Mouse (Mus musculus) adrenal gland, adult 8-10 months (tissue): ENCODE measurements around the gene Lypd5. TPM values are rescaled to one million over a fixed set of nuclear protein-coding genes. Genes with fewer than 3 reads are reported as not detected.

Experiments
- DNase-seq: peaks from one replicate; pipeline ENCODE4 v3.0.0; 2022
- total RNA-seq, 4 experiments: library from RNA; stranded (reverse); gene quantifications; 2 replicates each; pipeline ENCODE4 v1.2.4; 2022

Lypd5 gene
- total RNA-seq, 4 experiments from 2014 or later = not detected

DNA sequence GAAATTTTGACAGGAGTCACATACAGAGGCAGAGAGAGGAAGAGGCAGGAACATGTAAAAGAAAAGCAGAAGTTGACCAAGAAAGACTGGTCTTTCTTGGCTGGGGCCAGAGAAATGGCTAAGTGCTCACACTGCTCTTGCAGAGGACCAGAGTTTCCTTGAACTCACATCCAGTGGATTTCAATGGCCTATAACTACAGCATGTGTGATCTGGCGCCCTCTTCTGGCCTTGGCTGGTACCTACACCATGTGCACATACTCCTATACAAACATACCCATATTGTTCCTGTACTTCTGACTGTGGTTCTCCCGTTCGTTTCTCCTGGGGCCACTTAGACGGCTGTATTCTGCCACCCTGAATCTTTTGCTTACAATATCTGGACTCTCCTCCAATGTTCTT, 12.0 kb downstream of the Lypd5 start:
- DNase-seq = no peak

DNA sequence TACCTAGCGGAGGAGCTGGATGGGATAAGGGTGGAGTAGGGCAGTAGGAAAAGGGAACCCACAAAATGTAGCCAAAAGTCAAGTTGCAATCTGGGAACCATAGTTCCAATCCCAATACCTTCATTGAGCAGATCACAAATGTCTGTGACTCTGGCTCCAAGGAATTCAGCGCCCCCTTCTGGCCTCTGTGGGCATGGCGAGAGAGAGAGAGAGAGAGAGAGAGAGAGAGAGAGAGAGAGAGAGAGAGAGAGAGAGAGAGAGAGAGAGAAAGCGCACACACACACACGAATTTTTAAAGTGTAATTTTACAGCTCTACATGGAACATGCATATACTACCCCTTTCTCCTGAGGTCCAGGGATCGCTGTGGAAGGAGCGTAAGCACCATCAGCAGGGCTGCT, 14.2 kb downstream of the Lypd5 start:
- DNase-seq = no peak

DNA sequence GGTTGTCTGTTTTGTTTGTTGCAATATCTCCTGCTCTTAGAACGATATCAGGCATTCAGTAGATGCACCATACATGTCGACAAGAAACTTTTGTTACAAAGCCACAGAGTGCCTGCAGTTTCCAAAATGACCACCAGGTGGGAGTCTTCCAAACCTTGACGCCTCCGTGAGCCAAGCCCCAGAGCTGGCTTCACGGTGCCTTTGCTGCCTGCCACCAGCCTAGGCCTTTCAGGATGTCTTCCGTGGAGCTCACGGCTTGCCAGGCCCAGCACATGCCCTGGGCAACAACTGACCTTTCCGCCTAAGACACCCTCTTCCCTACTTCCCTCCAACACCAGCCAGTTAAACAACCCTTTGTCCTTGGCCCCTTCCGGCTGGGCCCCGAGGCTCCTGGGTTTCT, 15.8 kb downstream of the Lypd5 start:
- DNase-seq = peak; percentile 59

DNA sequence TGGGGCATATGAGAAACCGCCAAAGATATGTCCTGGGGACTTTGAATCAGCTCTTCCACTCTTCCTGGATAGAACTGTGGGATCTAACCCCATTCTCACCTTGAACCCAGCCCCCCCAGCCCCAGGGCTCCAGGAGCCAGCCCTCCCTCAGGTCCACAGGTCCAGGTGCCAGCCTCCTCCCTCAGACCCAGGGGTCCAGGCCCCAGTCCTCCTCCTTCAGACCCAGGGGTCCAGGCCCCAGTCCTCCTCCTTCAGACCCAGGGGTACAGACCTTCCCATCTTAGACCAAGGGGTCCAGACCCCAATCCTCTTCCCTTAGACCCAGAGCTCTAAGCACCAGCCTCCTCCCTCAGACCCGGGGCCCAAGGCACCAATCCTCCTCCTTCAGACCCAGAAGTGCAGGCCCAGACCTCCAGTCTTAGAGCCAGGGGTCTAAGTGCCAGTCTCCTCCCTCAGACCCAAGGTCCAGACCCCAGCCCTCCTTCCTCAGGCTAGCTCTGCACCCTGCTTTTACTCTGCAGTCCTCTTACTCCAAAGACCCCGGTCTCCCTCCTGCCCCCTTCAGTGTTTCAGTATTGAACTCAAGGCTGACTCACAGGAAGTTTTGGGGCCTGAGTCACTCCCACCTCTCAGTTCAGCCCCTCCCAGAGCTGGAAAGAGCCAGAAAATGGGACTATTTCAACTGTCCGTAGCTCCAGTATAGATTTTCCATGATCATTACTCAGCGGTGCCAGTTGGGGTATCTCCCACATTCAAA, 16.4 kb downstream of the Lypd5 start:
- no peak for DNase-seq

DNA sequence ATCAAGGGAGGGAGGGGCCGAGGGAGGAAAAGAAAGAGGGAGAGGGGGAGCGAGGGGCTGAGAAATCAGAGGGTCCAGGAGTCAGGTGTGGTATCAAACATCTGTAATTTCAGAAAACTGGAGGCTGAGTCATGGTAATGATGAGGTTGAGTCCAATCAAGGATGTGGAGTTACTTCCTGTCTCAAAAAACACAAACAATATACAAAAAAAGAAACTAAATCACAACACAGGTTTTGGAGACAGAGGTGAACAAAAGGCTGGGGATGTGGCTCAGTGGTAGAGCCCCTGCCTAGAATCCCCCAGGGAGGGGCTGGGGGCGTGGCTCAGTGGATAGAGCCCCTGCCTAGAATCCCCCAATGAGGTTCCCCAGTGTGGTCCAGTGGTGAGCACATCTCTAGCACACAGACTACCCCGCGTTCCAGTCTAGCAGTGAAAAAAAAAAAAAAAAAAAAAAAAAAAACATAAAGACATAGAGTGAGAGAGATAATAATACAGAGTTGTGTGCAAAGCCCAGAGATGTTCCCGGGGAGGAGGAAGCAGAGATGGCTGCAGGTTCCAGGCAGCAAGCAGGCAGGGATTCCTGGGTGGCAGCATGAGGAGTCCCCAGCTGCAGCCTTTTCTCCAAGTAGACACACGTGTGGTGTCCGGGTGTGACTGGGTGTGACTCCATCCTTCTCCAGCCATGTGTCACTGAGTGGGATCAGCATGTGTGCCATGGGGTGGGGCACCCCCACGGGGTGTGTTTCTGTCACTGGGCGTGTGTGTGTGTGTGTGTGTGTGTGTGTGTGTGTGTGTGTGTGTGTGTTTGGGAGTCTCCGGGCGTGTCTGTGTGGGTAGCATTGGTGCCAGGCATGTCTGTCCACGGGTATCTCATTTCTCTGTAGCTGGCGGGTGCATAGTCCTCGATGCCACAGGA, 18.0 kb downstream of the Lypd5 start:
- no peak for DNase-seq

DNA sequence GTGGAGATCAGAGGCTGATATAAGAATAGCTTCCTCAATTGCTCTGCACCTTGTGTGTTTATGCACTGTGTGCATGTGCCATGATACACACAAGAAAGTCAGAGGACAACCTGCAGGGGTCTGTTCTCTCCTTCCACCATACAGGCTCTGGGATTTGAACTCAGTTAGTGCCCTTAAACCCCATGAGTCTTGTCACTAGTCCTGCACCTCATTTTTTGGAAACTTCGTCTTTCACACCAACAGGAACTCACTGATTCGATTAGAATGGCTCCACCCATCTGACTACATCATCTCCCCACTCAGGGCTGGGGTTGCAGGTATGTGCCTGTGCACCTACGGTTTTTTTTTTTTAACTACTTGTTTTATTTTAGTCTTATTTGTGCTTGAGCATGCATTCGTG, 19.2 kb downstream of the Lypd5 start:
- DNase-seq = no peak

DNA sequence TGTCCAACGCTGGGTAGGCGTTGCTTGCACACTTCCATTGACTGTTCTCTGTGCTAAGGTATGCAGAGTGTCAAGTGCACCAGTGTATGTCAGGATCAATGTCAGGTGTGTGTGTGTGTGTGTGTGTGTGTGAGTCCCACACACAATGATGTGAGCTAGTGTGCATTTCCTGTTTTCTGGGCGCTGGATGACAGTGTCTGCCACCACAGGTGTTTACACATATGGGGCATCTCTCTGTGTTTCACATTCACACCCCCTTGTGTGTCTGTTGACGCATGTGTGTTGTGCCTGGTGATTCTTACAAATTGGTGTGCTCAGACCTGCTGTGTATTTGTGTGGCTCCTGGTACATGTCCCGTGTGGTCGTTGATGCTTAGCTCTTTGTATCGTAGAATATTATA, 19.9 kb downstream of the Lypd5 start:
- no peak for DNase-seq

DNA sequence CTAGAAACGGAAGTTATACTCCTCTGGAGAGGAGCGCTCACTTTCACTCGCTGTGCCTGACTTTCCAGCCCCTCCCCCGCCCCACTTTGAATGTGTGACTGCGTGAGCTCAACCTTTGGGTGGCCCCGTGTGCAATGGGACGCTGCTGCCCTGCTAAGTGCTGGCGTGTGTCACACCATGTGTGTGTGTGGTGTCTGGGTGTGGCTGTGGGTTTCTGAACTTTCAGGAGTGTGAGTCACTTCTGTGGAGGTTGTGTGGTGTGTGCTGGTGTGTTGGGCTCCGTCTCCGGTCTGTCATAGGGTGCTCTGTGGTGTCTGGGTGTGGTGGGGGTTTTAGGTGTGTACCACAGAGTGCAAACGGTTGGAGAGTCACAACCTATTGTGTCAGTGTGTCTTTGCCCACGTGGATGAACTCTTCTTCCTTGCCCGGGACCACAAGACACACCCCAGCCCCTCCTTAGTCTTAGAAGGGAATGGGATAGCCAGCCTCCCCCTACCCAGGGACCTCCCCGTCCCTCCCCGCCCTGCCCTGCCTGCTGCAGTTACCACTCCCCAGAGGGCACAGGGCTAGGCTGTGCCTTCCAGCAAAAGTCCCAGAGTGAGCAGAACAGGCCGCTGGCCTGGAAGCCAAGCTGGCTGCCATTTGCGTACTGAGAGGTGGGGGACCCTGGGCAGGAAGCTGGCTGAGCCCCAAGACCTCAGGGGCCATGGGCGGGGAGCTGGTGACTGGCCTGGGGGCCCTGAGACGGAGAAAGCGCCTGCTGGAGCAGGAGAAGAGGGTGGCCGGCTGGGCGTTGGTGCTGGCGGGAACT, 20.9 kb downstream of the Lypd5 start, which contains the start of gene Kcnn4:
TSS of gene Kcnn4 (plus strand) at position 533 of the 811 bp plus-strand sequence.
- DNase-seq = no peak

DNA sequence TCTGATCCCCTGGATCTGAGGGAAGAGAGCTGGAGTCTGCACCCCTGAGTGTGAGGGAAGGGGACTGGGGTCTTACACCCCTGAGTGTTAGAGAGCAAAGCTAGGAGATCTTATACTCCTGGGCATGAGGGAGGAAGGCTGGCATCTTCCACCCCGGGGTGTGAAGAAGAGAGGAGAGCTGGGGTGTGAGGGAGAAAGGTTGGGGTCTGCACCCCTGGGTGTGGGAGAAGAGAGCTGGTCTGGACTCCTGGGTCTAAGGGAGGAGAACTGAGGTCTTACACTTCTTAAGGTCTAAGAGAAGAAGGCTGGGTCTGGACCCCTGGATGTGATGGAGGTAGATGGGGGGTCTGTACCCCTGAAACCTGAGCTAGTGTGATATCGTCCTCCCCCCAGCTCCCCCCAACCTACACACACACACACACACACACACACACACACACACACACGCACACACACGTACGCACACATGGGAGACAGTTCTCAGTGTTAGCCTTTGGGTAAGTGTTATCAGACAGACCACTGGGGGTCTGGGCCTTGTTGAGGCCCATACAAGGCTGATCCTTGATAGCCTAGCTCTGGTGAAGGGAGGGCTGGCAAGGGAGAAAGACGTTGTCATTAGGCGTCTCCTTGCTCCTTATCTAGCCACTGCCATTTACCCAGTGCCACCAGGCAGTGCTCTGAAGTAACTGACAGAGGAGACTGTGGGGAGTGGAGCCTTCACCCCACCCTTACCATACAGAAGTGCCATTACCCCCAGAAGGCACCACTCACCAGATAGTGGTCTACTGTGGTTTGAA, 22.2 kb downstream of the Lypd5 start:
- DNase-seq = no peak

DNA sequence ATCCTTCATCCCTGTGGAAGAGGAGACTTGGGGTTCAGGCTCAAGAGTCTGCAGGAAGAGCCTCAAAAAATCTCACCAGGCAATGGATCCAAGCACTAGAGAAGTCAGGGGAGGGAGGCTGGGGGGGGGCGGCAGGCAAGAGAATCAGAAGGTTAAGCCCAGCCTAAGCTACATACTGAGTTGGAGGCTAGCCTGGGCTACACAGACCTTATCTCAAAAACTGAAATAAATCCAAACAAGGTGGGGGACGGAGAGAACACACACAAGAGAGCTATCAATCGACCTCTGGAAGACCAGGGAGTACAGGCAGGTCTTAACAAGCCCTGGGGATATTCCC, 22.8 kb downstream of the Lypd5 start:
- DNase-seq = no peak

DNA sequence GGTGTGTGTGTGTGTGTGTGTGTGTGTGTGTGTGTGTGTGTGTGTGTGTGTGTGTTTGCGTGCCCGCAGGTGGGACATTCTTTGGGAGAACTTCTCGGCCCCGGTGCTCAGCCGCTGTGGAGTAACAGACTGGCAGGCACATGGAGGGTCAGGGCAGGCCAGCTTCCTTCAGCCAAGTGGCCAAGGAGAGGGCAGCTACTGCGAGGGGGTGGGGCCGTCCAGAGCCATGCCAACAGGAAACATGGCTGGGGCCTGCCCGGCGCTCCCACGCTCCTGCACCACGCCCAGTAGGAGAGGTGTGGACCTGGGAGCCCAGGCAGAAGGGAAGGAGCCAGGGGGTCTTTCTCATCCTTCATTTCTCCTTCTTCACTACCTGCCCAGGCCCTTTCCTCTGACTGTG, 23.3 kb downstream of the Lypd5 start:
- no peak for DNase-seq

DNA sequence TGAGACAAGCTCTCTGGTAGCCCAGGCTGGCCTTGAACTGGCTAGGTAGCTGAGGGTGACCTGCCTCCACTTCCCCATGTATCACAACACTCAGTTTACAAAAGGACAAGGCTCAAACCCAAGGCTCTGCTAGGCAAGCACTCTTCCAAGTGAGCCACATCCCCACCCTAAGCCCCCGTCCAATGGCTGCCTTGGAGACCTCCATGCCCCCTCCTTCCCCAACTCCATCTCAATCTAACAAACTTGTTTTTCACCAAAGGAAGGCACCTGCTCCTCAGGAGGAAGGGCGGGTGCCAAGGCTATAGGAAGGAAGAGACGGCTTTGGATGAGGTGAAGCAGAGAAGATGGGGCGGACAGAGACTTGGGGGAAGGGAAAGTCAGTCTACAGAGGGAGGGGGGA, 23.8 kb downstream of the Lypd5 start:
- no peak for DNase-seq

DNA sequence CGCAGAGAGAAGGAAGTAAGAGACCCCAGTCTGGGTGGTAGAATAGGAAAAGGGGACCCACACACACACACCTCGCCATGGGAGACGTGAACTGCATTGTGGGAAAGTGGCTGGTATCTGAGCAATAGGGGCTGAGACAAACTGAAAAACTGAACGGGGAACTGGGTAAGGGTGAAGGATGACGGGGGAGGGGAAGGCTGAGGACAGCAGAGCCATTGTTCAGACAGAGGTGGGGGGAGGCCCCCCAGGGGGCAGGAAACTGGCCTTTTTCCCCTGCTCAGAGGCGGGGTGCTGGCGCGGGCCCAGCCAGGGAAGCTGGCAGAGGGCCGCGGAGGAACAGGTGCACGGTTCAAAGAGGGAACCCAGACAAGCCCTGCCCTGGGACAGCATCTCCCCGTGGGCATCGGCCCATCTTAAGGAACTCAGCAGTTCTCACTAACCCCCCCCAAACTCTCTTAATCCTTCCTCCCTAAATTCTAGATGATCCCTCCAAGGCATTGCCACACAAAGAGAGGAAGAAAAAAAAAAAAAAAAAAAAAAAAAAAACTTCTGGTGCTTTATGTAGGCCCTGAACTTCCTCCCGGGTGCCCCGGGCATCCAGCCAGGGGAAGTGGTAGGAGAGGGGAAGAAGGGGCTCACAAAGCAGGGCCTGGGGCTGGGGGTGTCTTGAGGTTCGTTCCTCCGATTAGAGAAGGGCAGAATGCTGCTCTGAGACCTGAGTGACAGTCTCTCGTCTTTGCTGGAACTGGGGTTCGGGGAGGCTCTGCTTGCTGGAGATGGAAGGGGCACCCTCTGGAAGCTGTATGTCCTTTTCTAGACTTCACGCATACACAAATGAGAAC, 24.8 kb downstream of the Lypd5 start:
- DNase-seq = no peak

DNA sequence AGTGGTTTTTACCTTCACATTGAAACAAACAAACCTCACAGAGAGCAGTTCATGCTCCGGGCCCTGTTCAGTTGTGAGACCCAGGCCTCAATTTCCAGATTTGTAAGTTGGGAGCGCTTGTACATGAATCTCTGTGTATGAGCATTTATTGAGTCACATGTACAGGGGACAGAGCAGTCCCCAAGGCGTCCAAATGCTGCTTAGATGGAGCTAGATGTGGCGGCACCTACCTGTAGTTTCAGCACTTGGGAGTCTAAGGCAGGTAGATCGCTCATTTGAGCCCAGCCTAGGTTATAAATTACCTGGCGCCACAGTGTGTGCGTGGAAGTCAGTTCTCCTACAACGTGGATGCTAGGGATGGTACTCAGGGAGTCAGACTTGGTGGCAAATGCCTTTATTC, 27.5 kb downstream of the Lypd5 start:
- DNase-seq = no peak

DNA sequence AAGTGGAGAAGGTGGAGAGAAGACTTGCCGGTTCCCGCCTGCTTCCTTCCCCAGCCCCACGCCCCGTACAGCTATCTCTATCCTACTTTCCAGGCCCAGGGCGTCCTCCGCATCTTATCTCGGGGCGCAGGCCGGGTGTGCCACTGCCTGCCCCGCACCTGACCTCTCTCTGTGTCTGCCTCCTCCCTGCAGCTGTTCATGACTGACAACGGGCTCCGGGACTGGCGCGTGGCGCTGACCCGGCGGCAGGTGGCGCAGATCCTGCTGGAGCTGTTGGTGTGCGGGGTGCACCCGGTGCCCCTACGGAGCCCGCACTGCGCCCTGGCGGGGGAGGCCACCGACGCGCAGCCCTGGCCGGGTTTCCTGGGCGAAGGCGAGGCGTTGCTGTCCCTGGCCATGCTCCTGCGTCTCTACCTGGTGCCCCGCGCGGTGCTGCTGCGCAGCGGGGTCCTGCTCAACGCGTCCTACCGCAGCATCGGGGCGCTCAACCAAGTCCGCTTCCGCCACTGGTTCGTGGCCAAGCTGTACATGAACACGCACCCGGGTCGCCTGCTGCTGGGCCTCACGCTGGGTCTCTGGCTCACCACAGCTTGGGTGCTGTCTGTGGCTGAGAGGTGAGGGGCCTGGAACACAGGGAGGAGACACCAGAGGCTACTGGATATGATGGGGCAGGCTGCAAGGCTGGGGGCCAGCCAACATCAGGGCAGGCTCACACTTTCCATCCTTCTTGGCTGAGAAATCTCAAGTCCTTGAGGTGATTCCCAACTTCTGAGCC, 28.3 kb downstream of the Lypd5 start:
- no peak for DNase-seq

DNA sequence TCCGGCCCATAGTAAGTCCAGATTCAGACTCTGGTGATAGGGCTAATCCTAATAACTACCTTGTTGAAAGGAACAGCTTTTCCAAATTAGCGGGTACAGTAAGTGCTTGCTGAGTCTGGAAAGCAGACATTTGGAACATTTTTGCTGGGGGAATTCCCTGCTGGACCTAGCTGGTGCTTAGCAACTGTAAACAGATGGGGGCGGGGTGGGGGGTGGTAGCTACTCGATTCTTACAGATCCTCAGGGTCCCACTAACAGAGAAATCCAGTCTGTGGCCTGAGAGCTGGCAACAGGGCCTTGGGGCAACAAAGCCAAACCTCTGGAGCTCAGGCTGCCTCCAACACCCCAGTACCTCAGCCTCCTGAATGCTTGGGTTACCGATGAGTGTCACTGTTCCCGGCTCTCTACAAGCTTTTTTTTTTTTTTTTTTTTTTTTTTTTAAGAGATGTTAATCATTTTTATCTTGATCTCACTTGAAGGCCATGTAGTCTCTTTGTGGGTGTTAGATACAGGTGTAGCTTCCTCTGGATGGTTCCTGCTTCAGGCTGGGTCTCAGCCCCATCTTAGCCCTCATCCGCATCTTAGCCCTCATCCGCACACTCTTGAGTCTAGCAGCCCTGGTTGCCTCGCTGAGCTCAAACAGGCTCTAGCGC, 29.2 kb downstream of the Lypd5 start:
- no peak for DNase-seq

DNA sequence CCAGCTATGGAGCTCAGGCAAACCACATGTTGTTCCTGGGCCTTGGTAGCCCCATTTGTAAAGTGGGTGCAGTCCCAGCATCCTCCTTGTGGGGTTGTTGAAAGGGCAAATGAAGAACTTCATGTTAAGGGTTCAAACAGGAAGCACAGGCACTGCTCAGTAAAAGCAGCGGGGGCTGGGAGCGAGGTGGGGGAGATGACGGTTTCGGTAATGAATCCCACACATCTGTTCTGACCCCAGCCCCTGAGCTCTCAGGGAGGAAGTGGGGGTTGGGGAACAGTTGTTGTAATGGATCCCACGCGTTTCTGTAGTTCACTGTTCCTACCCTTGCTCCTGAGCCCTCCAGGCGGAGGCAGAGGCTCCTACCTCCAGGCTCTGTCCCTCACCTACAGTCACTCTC, 30.9 kb downstream of the Lypd5 start:
- no peak for DNase-seq

DNA sequence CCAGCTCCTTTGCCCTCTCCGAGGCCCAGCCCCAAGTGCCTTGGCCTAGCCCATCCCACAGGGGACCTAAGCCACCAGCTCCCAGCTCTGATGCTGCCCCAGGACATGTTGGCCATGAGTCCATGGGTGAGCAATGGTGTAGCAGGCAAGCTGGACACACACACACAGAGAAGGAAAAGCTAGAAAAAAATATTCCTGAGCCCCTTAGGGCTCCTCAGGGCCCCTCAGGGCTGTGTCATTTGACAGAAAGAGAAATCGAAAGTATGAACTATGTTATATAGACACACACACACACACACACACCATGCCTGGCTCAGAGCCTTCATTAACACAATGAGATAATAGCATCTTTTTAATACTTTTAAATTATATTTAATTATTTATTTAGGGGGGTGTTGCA, 31.4 kb downstream of the Lypd5 start:
- DNase-seq = no peak

DNA sequence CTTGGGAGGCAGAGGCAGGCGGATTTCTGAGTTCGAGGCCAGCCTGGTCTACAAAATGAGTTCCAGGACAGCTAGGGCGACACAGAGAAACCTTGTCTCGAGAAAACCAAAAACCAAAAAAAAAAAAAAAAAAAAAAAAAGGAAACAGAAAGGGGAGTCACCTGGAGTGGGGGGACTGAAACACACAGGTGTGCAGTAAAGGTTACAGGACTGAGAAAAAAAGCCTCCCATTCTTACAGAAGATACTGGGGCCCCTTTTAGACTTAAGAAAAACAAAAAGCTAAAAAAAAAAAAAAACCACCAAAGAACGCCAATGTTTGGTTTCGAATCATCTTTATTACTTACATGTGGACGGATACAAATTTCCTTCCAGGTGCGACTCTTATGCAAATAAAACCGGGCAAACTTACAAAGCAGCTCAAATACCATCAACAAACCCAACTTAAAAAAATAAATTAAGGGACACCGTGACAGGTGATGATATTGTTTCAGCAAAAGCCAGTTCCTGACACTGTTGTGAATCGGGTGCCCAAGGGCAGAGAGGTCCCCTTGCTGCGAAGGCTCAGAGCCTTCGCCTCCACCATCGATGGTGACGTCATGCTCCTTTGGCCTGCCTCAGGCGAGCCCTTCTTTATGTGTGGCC, 33.9 kb downstream of the Lypd5 start:
- no peak for DNase-seq
